Mouse (Mus musculus) forebrain, embryonic 13.5 days (tissue): Measurements from ENCODE around the gene Dcx. TPM values are rescaled to one million over a fixed set of nuclear protein-coding genes. Genes with fewer than 3 reads are reported as not detected.

Source experiments
- ATAC-seq: fragments of 200-750 bp; cut with Nextera tagmentation; 2 replicates; pipeline ENCODE4 v1.8.0; 2017
- H3K27ac ChIP-seq: fragments of 300-500 bp; sonication (generic); 2 replicates; pipeline ENCODE4 v1.5.1; 2015; ENCODE audit warnings: inconsistent platforms, mild to moderate bottlenecking, moderate library complexity
- H3K27me3 ChIP-seq: fragments of 300-500 bp; sonication (generic); 2 replicates; pipeline ENCODE4 v1.6.1; 2015; ENCODE audit warnings: mild to moderate bottlenecking, inconsistent platforms
- H3K36me3 ChIP-seq: fragments of 300-500 bp; sonication (generic); 2 replicates; pipeline ENCODE4 v1.6.1; 2015; ENCODE audit warnings: mild to moderate bottlenecking, inconsistent platforms; ENCODE audit not compliant: poor library complexity, severe bottlenecking
- H3K4me1 ChIP-seq: fragments of 300-500 bp; sonication (generic); 2 replicates; pipeline ENCODE4 v1.6.1; 2015; ENCODE audit warnings: inconsistent platforms
- H3K4me2 ChIP-seq: fragments of 300-500 bp; sonication (generic); 2 replicates; pipeline ENCODE4 v1.6.1; 2015; ENCODE audit warnings: inconsistent platforms, mild to moderate bottlenecking, moderate library complexity
- H3K4me3 ChIP-seq: fragments of 300-500 bp; sonication (generic); 2 replicates; pipeline ENCODE4 v1.5.1; 2015; ENCODE audit warnings: mild to moderate bottlenecking, inconsistent platforms
- H3K9ac ChIP-seq: fragments of 300-500 bp; sonication (generic); 2 replicates; pipeline ENCODE4 v1.6.1; 2015; ENCODE audit warnings: mild to moderate bottlenecking, inconsistent platforms
- H3K9me3 ChIP-seq: fragments of 300-500 bp; sonication (generic); replicated peaks from 2 replicates; pipeline ENCODE4 v1.6.1; 2016; ENCODE audit warnings: inconsistent platforms
- WGBS: fragments of 180-500 bp; shearing (Covaris S2); methylation state at CpG from one replicate; pipeline ENCODE4 v1.1.7; 2015; 5-methylcytosine and 5-hydroxymethylcytosine counted together
- microRNA-seq: library from miRNA; unstranded; fragments of <30 nt; microRNA quantifications from one replicate; pipeline ENCODE4, GENCODE M21; 2016
- polyA plus RNA-seq: library from polyadenylated mRNA; unstranded; fragments of >200 nt; fragmentation: Nextera tagmentation; extraction: Ambion mirVana; gene quantifications from 2 replicates; pipeline ENCODE4 v1.2.1, GENCODE M21; 2015

Dcx gene
- polyA plus RNA-seq, 1 experiment from 2014 or later, result 196 TPM

DNA sequence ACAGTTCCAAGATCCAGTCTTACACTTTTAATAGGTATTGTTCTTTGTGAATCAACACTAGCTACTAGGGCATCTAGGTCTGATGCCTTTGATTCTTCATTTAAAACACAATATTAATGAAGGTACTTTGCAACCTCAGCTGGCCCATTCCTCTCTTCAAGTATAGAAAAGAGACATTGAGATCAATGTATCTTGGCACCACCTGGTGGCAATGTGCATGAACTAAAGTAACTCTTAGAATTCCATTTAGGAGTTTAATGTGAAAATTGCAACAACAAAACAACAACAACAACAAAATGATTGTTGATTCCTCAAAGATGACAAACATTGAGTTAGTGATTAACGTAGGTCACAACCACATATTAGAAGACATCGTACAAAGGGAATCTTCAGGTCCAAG lies 114.2 kb downstream of the Dcx start:
- Histone ChIP-seq H3K27me3 (no peaks in the 10 kb centered on the region), H3K4me3 (no peak overlapping the region), H3K9ac (no peak overlapping the region), H3K36me3 (no peaks in the 10 kb centered on the region), H3K9me3 (no peaks in the 10 kb centered on the region), H3K27ac (no peak overlapping the region), H3K4me2 (no peak overlapping the region), H3K4me1 (no peaks in the 10 kb centered on the region)
- ATAC-seq, result no peak
- 95% methylated on average over 2 of the region's 2 CpGs for WGBS

GRCm38 (mm10) chrX:143815948-143816347 lies 117.2 kb downstream of the Dcx start:
- Histone ChIP-seq H3K36me3 (no peaks in the 10 kb centered on the region), H3K27me3 (no peaks in the 10 kb centered on the region), H3K4me3 (no peak overlapping the region), H3K4me1 (no peaks in the 10 kb centered on the region), H3K4me2 (no peak overlapping the region), H3K9ac (no peak overlapping the region), H3K27ac (no peak overlapping the region), H3K9me3 (no peaks in the 10 kb centered on the region)
- 83% methylated on average over 1 of the region's 1 CpGs for WGBS
- no peak for ATAC-seq

Small RNA genes lying within 50 kb of the gene (microRNA-seq; reads per million reads assigned to microRNA genes)
- gene Gm47298, result not detected

Other genes with a start within 250 kb of the Dcx start
- 2.6 and 4.7 TPM in 2 replicates for gene Capn6, start 105.9 kb downstream of the Dcx start, polyA plus RNA-seq
- gene A730046J19Rik, start 220.4 kb upstream of the Dcx start, polyA plus RNA-seq, result 0.21 TPM in 2 replicates